Mouse (Mus musculus): ENCODE measurements at regions not wholly inside any gene's neighbourhood (a gene's known extent, or its start where the extent isn't known, plus 50 kb on each side); places are given as distances from the start of the nearest gene placed in this dataset.

DNA sequence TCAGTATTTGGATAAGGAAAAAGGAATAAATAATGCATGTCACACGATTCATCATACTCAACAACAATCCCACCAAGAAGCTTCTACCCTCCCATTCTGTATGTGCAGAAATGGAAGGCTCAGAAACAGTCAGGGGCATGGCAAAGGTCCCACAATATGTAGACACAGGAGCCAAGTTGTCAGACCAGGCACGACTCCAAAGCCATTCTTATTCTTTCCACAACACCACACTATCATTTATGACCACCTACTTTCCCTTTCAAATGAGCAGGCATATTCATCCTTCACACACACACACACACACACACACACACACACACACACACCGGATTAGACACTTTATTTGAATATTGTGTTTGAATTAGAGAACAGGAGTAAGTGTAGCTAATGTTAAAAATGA lies 232.0 kb downstream of the Rab28 start:
- no peak for DNase-seq (ENCODE audit: low spot score in 2 of 2)

DNA sequence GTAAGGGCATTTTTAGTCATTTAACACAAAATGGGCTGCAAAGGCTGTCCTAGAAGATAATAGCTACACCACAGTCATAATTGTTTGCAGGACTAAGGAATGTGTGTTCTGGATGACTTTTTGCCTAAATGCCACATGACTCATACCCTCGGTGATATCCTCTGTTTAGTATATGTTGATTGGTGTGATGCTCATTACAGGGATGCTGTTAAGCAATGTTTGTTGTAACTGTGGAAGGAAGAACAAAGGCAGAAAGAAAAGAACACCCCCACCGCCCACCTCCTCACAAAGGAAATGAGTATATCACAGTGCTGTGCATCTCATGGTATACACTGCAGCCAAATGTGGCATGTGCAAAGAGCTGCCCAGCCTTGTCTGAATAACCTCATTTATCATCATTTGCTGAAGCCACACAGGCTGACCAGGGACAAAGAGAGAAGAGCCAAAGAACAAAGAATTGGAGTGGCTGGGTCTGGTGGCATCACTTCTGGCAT lies 262.4 kb downstream of the Rab28 start:
- DNase-seq (ENCODE audit: low spot score in 2 of 2), result no peak

DNA sequence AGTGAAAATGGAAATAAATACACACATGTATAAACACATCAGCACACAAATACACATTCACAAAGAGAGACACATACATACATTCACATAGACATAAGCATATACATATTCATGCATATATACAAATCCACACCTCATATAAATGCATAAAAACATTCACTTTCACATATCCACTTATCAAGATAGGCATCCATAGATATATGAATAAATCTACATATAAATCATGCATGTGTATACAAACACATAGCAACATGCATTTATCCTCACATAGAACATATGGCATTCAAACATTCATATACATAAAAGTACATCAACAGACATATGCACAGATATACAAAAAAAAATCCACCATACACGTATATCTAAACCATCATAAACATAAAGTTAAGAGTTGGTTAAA lies 266.9 kb downstream of the Rab28 start:
- no peak for DNase-seq (ENCODE audit: low spot score in 2 of 2)

DNA sequence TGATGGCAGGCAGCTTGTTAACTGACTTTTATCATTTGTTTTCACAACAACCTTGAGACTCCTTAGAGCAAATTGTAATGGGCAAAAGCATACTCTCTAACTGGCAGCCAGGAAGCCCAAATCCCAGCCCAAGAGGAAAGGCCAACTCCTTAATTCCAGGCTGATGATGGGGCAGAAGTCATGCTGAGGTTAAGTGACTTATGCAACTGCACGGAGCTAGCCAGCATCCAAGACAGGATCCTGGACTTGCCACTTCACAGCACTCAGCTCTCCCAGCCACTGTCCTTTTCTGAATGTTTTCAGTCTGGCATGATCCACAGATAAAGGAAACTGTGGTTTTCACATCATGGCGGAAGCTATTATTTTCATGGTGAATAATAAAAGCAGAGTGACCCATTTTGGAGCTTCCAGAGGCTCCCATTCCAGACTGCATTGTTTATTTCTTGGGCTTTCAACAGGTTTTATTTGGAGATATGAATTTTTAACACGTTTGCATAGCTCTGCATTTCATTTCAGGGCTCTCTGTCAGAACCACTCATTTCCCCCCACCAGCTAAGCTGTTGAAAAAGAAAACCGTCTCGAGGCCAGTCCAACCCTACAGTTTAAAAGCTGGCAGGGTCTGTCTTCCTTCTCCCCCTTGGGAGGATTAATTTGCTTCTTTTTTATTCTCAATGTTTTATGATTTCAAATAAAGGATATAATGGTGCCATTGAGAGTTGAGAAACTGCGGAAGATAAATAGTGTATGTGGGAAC lies 288.7 kb downstream of the Rab28 start:
- peak; percentile 3 to 37 for DNase-seq (ENCODE audit: low spot score in 2 of 2)

DNA sequence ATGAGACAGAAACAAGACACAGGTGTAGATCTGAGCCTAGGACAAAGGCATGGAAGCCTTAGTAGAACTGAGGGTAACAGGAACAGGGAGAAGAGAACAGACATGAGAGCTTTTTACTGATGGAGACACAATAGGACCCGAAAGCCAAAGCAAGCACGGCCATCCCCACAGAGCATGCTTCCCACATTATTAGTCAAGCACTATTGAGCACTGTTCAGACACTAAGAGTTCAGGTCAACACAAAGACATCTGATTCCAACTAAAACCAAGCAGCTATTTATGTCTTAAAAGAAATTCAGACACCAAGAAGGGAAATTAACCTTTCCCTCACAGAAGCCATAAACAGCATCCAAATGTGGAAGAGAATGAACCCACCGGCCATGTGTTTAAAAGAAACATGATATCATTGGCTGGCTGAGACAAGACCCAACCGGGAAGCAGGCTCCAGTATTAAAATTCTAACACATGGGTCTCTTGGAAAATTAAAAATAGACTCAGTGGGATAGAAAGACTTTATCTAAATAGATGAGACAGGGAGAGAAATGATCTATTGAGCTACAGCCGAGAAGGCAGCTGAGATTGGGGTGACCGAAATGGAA lies 298.8 kb downstream of the Rab28 start:
- no peak for DNase-seq (ENCODE audit: low spot score in 2 of 2)

DNA sequence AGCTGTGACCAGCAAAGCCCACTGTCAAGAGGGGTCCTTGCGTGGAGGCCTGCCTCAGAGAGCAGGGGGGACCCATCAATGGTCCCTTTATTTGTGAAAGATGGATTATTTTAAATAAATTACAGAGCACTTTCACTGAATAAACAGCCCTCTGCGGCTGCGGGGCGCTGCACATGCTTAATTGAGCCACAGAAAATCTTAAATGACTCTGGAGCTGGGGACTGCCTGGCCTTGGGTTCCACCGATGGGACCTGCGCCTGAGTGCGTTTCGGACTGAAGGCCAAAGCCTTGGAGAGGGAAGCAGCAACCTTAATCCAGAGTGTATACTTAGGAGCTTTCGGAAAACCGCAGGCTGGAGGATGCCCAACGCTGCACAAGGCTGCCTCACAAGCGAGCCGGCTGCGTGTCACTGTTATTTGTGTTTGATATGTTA lies 315.1 kb downstream of the Rab28 start:
- DNase-seq (ENCODE audit: low spot score in 2 of 2), result no peak

DNA sequence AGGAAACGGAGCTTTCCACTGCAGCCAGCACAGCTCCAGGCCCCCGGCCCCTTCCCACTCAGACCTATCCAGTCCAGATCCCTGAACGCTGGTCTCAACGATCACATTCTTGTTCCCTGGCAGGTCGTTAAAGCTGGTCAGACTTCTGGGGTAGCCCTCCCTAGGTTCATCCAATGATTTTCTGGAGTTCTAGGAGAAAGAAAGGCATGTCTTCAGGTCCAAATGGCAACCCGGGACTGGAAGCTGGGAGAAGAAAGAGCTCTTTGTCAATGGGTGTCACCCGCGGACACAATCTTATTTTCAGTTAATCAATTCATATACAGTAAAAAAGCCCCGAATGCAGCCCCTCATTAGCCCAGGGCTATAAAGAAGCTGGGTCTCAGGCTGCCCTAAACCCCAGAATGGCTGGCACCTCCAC lies 315.8 kb downstream of the Rab28 start:
- no peak for DNase-seq (ENCODE audit: low spot score in 2 of 2)

DNA sequence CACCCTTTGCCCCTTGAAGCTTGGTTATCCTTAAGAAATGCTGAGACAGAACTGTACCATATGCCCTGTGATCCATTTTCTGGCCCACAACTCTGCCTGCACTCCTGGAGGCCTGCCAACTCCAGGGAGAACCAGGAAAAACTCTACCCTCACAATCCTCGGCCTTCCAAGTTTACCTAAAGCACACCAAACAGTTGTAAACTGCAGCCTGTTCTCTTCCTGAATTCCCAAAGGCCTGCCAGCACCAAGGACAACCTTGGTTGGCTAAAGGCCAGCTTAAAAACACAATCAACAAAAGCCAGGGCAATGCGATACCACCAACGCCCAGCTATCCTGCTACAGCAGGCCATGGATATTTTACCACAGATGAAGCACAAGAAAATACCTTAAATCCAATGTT lies 334.5 kb downstream of the Rab28 start:
- DNase-seq (ENCODE audit: low spot score in 2 of 2), result no peak

DNA sequence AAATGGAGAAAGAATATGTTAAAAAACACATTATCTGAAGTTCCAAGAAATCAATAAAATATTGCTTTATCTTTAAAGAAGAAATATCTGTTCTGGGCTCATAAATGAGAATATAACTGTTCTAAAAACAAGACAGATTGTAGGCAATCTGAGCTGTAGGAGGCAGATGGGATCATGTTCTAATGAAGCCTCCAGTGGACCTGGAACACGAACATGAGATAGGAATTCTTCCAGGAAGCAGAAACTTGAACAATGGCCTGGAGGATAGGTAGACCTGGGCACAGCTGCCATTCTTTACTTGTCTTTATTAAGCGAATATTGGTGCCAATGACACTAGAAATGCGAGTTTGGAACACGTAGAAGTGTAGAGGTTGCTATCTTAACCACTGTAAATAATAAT lies 336.5 kb downstream of the Rab28 start:
- DNase-seq (ENCODE audit: low spot score in 2 of 2), result no peak

DNA sequence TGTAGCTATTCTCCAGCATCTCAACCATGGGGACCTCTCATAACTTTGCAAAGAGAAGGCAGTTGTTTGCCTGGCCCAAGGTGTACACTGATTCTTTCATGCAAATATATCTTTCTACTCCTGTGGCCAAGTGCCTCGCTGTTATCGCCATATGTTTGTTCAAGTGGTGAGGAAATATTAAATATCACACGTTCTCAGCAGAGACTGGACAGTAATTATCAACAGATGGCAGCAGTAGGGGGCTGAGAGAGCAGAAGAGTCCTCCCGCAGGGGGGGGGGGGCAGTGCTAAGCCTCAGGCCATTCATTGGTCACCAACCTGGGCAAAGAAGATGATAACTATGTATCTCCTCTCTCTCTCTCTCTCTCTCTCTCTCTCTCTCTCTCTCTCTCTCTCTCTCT lies 337.6 kb downstream of the Rab28 start:
- no peak for DNase-seq (ENCODE audit: low spot score in 2 of 2)

DNA sequence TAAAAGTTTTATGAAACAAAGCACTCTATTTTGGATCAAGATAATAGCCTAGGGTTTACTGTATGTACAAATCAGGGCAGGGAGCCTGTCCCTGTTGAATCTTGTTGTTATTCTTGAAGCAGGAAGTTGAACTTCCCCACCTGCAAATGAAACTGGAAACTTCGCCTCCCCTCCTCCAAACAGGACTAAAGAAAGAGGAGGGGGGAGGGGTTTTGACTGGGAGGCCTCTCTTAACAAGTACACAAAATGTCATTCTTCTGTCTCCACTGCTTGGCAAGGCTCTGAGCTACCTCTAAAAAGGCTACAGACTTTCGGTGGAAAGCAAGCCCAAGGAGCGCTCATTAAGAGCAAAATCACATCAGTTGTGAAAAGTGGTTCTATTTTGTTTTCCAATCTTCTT lies 338.1 kb downstream of the Rab28 start:
- DNase-seq (ENCODE audit: low spot score in 2 of 2), result no peak

DNA sequence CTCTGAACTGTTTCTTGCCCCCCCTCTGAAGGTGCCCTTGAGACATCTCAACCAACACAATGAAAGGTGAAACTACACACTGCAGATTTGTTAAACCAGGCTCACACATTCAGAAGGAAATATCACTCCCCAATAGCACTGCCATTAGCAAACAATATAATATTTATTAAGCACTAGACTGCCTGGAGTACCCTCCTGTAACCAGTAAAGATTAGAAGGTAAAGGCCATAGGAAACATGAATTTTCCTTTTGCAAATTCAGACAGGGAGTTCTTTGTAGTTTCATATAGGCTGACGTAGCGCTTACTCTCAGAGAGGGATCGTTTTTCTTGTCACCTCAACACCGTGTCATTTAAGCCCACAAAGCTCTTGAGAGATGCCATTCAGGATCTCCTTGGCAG lies 342.1 kb downstream of the Rab28 start:
- no peak for DNase-seq (ENCODE audit: low spot score in 2 of 2)

DNA sequence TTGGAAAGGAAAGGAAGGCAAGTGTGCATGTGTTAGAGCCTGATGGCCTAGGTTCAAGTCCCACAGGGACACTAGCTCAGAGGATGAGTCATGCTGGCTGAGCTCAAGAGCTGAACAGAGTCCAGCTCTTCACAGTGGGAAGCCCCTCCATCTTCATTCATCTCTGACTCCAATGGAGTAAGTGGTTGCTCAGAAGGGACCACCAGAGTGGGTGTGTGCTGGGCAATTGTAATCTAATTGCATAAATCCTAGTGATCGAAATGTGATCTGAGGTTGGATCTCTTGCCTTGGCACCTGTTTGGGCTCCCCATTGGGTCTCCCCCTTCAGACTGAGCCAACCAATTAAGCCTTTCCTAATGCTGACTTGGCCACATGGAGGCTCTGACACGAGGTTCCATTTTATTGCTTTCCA lies 359.5 kb downstream of the Rab28 start:
- no peak for DNase-seq (ENCODE audit: low spot score in 2 of 2)

DNA sequence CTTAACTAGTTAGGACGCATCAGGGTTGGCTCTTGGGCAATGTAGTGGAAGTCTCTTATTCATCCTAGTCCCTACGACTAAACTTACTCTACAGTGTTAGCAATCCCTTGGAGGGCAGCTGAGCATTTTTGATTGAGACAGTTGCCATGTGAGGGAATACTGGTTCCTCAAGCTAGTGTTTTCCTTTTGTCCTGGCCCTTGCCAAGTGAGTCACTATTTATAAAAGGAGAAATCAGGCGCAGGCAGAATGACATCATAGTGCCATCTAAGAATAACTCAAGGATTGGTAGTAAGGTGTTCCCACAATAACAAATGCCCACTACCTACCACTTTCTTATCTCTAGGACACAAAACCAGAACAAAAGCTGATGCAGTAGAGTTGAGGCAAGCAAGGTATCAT lies 360.5 kb downstream of the Rab28 start:
- no peak for DNase-seq (ENCODE audit: low spot score in 2 of 2)

DNA sequence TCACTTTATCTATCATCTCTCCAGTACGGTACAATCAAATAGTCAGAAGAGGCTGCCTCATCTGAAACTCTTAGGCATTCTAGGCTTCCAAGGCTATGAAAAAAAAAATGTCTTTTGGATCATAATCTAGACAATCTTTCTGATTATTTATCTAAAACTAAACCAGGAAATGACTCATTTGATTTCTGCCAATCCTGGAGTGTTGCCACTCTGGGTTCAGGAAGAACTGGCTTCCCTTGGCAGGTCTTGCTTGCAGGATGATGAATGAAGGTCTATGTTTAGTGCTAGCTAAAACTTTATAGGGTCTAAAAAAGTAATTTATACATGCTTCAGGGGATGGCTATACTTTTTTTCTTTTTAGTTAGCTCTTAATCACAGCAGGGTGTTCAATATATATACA lies 367.4 kb downstream of the Rab28 start:
- DNase-seq (ENCODE audit: low spot score in 2 of 2), result no peak

DNA sequence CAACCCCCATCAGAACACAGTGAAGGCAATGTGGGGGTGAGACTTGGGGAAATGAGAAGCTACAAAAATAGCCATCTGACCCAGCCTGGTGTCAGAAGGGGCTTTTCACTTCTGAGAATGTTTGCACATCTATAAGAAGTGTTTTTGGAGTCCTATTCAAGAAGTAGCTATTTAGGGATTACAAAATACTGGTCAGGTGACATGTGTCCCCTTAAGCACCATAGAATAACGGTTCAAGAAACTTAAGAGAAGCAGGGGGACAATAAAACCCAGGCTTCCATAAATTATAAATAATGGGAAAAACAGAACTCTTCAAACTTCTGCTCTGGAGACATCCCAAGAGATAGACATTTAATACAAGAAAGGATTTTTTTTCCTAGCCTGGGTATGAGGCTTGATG lies 411.5 kb downstream of the Rab28 start:
- no peak for DNase-seq (ENCODE audit: low spot score in 2 of 2)

DNA sequence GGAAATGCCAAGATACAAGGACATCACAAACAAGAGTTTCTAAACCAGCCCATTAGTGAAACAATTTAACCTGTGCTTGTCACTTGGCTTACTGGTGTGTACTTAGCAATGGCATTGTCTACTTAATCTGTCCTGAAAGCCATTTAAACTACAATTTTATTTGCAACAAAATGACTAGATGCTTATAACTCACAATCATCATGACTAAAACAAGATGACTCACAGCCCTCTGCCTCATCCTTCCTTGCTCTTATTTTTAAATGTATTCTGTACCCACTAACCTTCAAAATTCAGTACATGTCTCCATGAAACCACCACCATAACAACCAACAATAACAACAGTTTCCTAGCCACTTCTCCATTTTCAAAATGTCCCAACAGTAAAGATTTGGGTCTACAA lies 441.2 kb downstream of the Rab28 start:
- DNase-seq (ENCODE audit: low spot score in 2 of 2), result no peak

DNA sequence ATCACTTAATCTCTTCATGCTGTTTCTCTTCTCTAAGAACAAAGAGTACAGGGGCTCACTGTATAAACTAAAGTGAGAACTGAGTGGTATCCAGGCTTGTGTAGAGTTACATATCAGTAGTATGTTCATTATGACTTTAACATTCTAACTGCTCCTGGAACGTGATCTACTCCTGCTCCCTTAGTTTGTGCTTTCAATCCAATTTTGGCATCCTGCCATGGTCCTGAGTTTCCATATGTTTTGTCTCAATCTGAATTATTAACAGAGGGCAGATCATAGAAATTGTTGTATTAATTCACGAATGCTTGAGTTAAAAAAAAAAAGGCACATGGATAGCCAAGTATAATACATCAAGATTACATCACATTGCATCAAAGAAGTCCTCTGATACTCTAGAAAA lies 441.6 kb downstream of the Rab28 start:
- no peak for DNase-seq (ENCODE audit: low spot score in 2 of 2)

DNA sequence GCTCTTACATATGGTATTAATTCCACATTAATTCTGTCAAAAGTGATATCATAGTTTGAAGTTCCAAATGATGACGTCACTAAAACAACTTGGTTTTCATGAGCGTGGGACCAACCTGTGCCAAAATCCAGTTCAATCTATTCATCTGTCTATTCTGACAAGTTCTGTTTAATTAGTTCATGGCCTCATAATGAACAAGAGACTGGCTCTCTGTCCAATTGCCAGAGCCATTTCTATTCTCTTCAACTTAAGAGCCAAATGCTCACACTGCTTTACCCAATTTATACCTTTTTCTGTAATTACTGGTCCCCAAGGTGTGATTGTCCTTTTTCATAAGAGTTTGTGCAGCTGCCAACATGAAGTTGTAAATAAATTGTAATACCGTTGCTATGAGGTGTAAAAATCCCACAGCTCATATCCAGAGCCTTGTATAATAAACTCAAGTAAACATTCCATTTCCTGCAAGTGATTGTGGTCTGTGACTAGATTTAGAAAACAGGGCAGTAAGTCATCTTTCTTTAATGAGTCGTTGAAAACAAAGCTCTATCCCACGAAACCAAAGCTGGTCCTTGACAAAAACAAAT lies 446.2 kb downstream of the Rab28 start:
- no peak for DNase-seq (ENCODE audit: low spot score in 2 of 2)

All from urinary bladder, postnatal 36 days (tissue).